Mouse (Mus musculus) thymus, postnatal 4 days (tissue): ENCODE results near the gene Trex1.

Source experiments
- DNase-seq: peaks from one replicate; pipeline ENCODE4 v3.0.0; 2021

Gene Trex1

GRCm38 (mm10) chr9:109050674-109050997 is 8.9 kb downstream of the Trex1 start:
- DNase-seq = peak; percentile 28

GRCm38 (mm10) chr9:109049996-109050673 is 9.4 kb downstream of the Trex1 start:
- DNase-seq = no peak

- no peak for DNase-seq
Observed at GRCm38 (mm10) chr9:109049316-109049715, 10.2 kb downstream of the Trex1 start.

DNA sequence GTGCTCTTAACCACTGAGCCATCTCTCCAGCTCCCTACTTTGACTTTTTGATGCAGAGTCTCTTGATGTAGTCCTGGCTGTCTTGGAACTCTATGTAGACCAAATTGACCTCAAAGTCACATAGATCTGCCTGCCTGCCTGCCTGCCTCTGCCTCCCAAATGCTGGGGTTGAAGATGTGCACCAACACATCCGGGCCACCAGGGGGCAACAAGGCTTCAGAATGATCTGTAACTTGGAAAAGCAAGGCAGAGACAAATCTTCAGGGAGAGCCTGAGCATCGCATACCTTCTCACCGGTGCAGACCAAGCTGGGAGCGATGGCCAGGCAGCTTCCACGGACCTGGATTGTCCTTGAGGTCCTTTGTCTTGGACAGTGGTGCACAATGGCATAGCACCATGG is 13.2 kb downstream of the Trex1 start:
- DNase-seq = peak; percentile 84

- DNase-seq = no peak
Observed at GRCm38 (mm10) chr9:109041351-109041750, 18.2 kb downstream of the Trex1 start.

GRCm38 (mm10) chr9:109040906-109041305 is 18.6 kb downstream of the Trex1 start:
- DNase-seq = no peak

GRCm38 (mm10) chr9:109040216-109040615 is 19.3 kb downstream of the Trex1 start:
- DNase-seq = no peak

DNA sequence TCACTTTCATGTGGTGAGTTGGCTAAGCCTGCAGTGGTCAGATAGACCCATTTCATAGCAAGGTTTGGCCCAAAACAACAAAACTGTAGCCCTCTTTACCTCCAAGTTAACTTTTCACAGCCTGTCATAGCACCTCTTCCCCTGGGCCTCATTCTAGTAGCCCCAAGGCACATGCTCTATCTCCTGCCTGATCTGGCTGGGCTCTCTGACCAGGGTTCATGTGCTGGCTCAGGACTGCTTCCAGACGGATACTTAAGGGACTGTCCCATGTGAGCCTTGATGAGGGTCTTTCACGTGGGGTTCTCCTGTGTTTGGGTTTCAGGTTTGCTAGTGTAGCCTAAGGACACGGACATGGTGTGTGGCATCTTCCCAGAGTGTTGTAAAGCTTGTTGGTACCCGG is 19.9 kb downstream of the Trex1 start:
- no peak for DNase-seq

- DNase-seq = peak; percentile 35
Observed at GRCm38 (mm10) chr9:109038901-109039364, 20.6 kb downstream of the Trex1 start.

GRCm38 (mm10) chr9:109038086-109038895 is 21.2 kb downstream of the Trex1 start, which contains the start of gene Shisa5:
TSS of gene Shisa5 (plus strand) at chr9:109038565.
- peak; percentile 81 for DNase-seq

GRCm38 (mm10) chr9:109032435-109032834 is 27.1 kb downstream of the Trex1 start:
- DNase-seq = no peak

GRCm38 (mm10) chr9:109031686-109032085 is 27.8 kb downstream of the Trex1 start:
- peak; percentile 4 for DNase-seq

GRCm38 (mm10) chr9:109031001-109031400 is 28.5 kb downstream of the Trex1 start:
- peak; percentile 2 for DNase-seq

DNA sequence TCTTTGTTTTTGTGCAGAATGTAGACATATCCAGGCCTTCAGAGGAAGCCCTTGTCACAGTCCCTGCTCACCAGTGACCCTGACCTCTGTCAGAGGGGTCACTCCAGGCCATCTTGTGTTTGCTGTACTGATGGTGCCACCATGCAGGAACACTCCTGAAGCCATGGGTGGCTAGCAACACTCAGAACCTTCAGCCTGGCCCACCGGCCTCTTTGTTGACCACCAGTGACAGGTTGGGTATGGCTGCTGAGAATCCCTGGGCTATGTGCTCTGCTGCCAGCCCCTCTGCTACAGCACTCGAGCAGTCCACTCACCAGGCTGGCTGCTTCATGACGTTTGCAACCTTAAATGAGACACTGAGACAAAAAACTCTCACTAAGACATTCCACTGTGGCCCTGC is 29.2 kb downstream of the Trex1 start:
- peak; percentile 2 for DNase-seq

DNA sequence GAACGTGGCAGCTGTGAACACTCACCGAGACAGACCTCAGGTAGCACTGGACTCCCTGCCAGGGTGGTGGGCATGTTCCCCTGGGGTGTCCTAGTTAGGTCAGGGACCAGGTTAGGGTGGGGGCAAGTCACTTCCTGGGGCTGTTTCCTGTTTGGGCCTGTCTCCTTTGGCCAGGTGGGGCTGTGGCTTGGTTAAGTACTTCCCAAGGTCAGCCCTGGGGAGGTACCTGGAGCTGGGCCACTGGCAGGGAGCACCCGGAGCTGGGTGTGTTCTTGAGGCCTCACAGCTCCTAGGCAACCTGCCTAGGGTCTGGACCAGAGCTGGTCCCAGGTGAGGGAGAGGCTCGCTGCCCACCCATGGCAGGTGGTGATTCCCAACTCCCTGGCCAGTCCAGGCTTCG is 30.6 kb downstream of the Trex1 start:
- DNase-seq = peak; percentile 5

- peak; percentile 3 for DNase-seq
Observed at GRCm38 (mm10) chr9:109028421-109028820, 31.1 kb downstream of the Trex1 start.

- DNase-seq = peak; percentile 8
Observed at GRCm38 (mm10) chr9:109027521-109027920, 32.0 kb downstream of the Trex1 start.

GRCm38 (mm10) chr9:109022866-109023685 is 36.5 kb downstream of the Trex1 start:
- DNase-seq = peak; percentile 10

- peak; percentile 5 for DNase-seq
Observed at GRCm38 (mm10) chr9:109021428-109021827, 38.1 kb downstream of the Trex1 start.

- DNase-seq = no peak
Observed at GRCm38 (mm10) chr9:109016973-109017604, 42.4 kb downstream of the Trex1 start.

DNA sequence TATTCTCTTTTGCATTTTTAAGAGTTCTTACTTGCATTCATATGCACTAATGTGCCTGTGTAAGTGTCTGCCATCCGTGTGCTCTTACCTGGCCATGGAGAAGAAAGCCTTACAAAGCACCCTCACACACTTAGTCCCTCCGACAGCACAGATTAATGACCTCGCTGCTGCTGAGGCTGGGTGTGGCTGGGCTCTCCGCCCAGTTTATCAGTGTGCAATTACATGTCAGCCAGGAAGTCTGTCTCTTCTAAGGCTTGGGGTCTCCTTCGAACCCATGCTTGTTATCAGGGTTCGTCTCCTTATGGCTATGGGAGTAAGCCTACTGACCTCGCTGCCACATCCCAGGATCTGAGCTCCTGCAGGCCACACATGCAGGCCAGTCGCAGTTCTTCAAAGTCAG is 44.1 kb downstream of the Trex1 start:
- DNase-seq = no peak

DNA sequence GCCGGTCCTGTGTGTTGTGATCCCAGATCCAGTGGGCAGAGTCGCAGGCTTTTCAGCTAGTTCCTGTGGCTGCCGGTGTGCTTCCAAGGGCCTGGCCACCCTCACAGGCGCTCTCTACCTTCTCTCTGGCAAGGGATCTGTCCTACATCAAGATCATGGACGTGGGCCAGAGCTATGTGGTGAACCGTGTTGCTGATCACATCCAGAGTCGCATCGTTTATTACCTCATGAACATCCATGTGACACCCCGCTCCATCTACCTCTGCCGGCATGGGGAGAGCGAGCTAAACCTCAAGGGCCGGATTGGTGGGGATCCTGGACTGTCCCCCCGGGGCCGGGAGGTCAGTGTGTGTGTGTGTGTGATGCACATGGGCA is 49.2 kb downstream of the Trex1 start:
- DNase-seq = no peak
